Mouse (Mus musculus): ENCODE results near the gene Uggt2. TPM values are rescaled to one million over a fixed set of nuclear protein-coding genes. Genes with fewer than 3 reads are reported as not detected.

The Uggt2 gene
- polyA plus RNA-seq (2012; rRNA removed; ENCODE audit: low replicate concordance) = 3.0 and 5.0 TPM in 2 replicates

GRCm38 (mm10) chr14:119098851-119099569 is at the start of gene Uggt2:
Gene Uggt2 (minus strand): TSS chr14:119099430.

GRCm38 (mm10) chr14:119137906-119138785 is 38.9 kb upstream of the Uggt2 start, which contains the start of gene Hs6st3:
Gene Hs6st3 (plus strand): TSS chr14:119138341.

GRCm38 (mm10) chr14:118937533-118938492 is 161.4 kb downstream of the Uggt2 start, which contains the start of gene Dnajc3:
Gene Dnajc3 (plus strand): TSS chr14:118937976.

Other genes starting within 250 kb of the Uggt2 start
- gene Dzip1, start 174.0 kb downstream of the Uggt2 start, polyA plus RNA-seq (2012; rRNA removed; ENCODE audit: low replicate concordance) = 9.7 and 14.2 TPM in 2 replicates
- 12.7 and 16.0 TPM in 2 replicates for gene Dnajc3, start 161.5 kb downstream of the Uggt2 start, polyA plus RNA-seq (2012; rRNA removed; ENCODE audit: low replicate concordance)
- 0.06 and 0.10 TPM in 2 replicates for gene Hs6st3, start 38.9 kb upstream of the Uggt2 start, polyA plus RNA-seq (2012; rRNA removed; ENCODE audit: low replicate concordance)

Data from mammary gland, adult 2 months (tissue).